Mouse (Mus musculus) neural tube, embryonic 11.5 days (tissue): ENCODE data around the gene Etfdh. TPM values are rescaled to one million over a fixed set of nuclear protein-coding genes. Genes with fewer than 3 reads are reported as not detected.

Experiments
- ATAC-seq: fragments of 200-750 bp; cut with Nextera tagmentation; 2 replicates; pipeline ENCODE4 v1.8.0; 2017; ENCODE audit warnings: moderate number of reproducible peaks, mild to moderate bottlenecking, moderate TSS enrichment, moderate library complexity; ENCODE audit not compliant: insufficient read depth, low FRiP score, low TSS enrichment
- DNase-seq: peaks from one replicate; pipeline ENCODE4 v3.0.0-alpha.2; 2015; ENCODE audit warnings: low spot score
- H3K27ac ChIP-seq: fragments of 300-500 bp; sonication (generic); 2 replicates; pipeline ENCODE4 v1.5.1; 2014; ENCODE audit warnings: low read depth, mild to moderate bottlenecking, low read length
- H3K27me3 ChIP-seq: fragments of 300-500 bp; sonication (generic); 2 replicates; pipeline ENCODE4 v1.6.1; 2014; ENCODE audit warnings: mild to moderate bottlenecking, low read length, mixed read lengths; ENCODE audit not compliant: control insufficient read depth, insufficient read depth
- H3K36me3 ChIP-seq: fragments of 300-500 bp; sonication (generic); 2 replicates; pipeline ENCODE4 v1.6.1; 2014; ENCODE audit warnings: mild to moderate bottlenecking, low read length, moderate library complexity, mixed read lengths; ENCODE audit not compliant: control insufficient read depth, insufficient read depth
- H3K4me1 ChIP-seq: fragments of 300-500 bp; sonication (generic); 2 replicates; pipeline ENCODE4 v1.6.1; 2014; ENCODE audit warnings: low read length, mixed read lengths; ENCODE audit not compliant: control insufficient read depth, insufficient read depth
- H3K4me2 ChIP-seq: fragments of 300-500 bp; sonication (generic); 2 replicates; pipeline ENCODE4 v1.6.1; 2014; ENCODE audit warnings: low read depth, mild to moderate bottlenecking, moderate library complexity
- H3K4me3 ChIP-seq: fragments of 300-500 bp; sonication (generic); 2 replicates; pipeline ENCODE4 v1.5.1; 2014; ENCODE audit warnings: low read depth, low read length
- H3K9ac ChIP-seq: fragments of 300-500 bp; sonication (generic); 2 replicates; pipeline ENCODE4 v1.6.1; 2014; ENCODE audit warnings: mild to moderate bottlenecking, low read length
- H3K9me3 ChIP-seq: fragments of 300-500 bp; sonication (generic); 2 replicates; pipeline ENCODE4 v1.6.1; 2016; ENCODE audit warnings: low read length; ENCODE audit not compliant: control insufficient read depth
- WGBS: fragments of 180-500 bp; shearing (Covaris S2); extraction: QIAGEN DNeasy Blood & Tissue Kit; methylation state at CpG from one replicate; pipeline ENCODE4 v1.1.7; 2014; 5-methylcytosine and 5-hydroxymethylcytosine counted together
- polyA plus RNA-seq: library from polyadenylated mRNA; unstranded; fragments of >200 nt; fragmentation: Nextera tagmentation; extraction: Ambion mirVana; gene quantifications from 2 replicates; pipeline ENCODE4 v1.2.1, GENCODE M21; 2014

Gene Etfdh
- polyA plus RNA-seq = 54.4 and 56.1 TPM in 2 replicates

- Histone ChIP-seq H3K9ac (peak within 1 kb of the TSS; percentile 70), H3K27ac (peak within 1 kb of the TSS; percentile 54; the same call in 1 of the 2 replicates), H3K4me1 (no peaks in the 10 kb centered on the region), H3K9me3 (no peaks in the 10 kb centered on the region), H3K27me3 (no peaks in the 10 kb centered on the region), H3K4me2 (peak within 1 kb of the TSS; percentile 58), H3K4me3 (peak within 1 kb of the TSS; percentile 63), H3K36me3 (peaks cover 10% of the 10 kb centered on the region)
- under 1% methylated on average over 11 of the region's 11 CpGs for WGBS
- peak; percentile 73 for DNase-seq
- peak; percentile 35 for ATAC-seq
Observed at GRCm38 (mm10) chr3:79629416-79629730, at the start of gene Etfdh. TSS of gene Etfdh (minus strand) at chr3:79629500.

GRCm38 (mm10) chr3:79676411-79676810 lies 47.1 kb upstream of the Etfdh start:
- Histone ChIP-seq H3K9ac (no peak overlapping the region), H3K27ac (no peak overlapping the region), H3K4me2 (no peak overlapping the region), H3K4me1 (no peaks in the 10 kb centered on the region), H3K4me3 (no peak overlapping the region), H3K36me3 (no peaks in the 10 kb centered on the region), H3K9me3 (no peaks in the 10 kb centered on the region), H3K27me3 (no peaks in the 10 kb centered on the region)
- no peak for DNase-seq
- no peak for ATAC-seq
- WGBS = 90% methylated on average over 3 of the region's 3 CpGs

- Histone ChIP-seq H3K36me3 (no peaks in the 10 kb centered on the region), H3K4me2 (no peak overlapping the region), H3K9me3 (no peaks in the 10 kb centered on the region), H3K27me3 (no peaks in the 10 kb centered on the region), H3K9ac (no peak overlapping the region), H3K4me3 (no peak overlapping the region), H3K27ac (no peak overlapping the region), H3K4me1 (no peaks in the 10 kb centered on the region)
- DNase-seq (no peak), ATAC-seq (no peak)
- 89% methylated on average over 5 of the region's 5 CpGs for WGBS
Observed at GRCm38 (mm10) chr3:79674641-79675040, 45.3 kb upstream of the Etfdh start.

GRCm38 (mm10) chr3:79673082-79673481 lies 43.8 kb upstream of the Etfdh start:
- H3K9ac ChIP-seq = no peak overlapping the region
- H3K27ac ChIP-seq = no peak overlapping the region
- no peak overlapping the region for H3K4me2 ChIP-seq
- H3K4me1 ChIP-seq = no peaks in the 10 kb centered on the region
- no peaks in the 10 kb centered on the region for H3K36me3 ChIP-seq
- 21% methylated on average over 4 of the region's 4 CpGs for WGBS
- H3K9me3 ChIP-seq = no peaks in the 10 kb centered on the region
- H3K27me3 ChIP-seq = no peaks in the 10 kb centered on the region
- H3K4me3 ChIP-seq = no peak overlapping the region
- peak; percentile 71 for DNase-seq
- ATAC-seq = no peak

GRCm38 (mm10) chr3:79672188-79672587 lies 42.9 kb upstream of the Etfdh start:
- Histone ChIP-seq H3K27ac (no peak overlapping the region), H3K36me3 (no peaks in the 10 kb centered on the region), H3K4me2 (no peak overlapping the region), H3K4me1 (no peaks in the 10 kb centered on the region), H3K9me3 (no peaks in the 10 kb centered on the region), H3K27me3 (no peaks in the 10 kb centered on the region), H3K9ac (no peak overlapping the region), H3K4me3 (no peak overlapping the region)
- WGBS = 82% methylated on average over 16 of the region's 16 CpGs
- no peak for DNase-seq
- ATAC-seq = no peak

- Histone ChIP-seq H3K27ac (no peak overlapping the region), H3K4me3 (no peak overlapping the region), H3K27me3 (no peaks in the 10 kb centered on the region), H3K4me2 (no peak overlapping the region), H3K4me1 (no peaks in the 10 kb centered on the region), H3K9me3 (no peaks in the 10 kb centered on the region), H3K9ac (no peak overlapping the region), H3K36me3 (no peaks in the 10 kb centered on the region)
- ATAC-seq (no peak), DNase-seq (no peak)
- 86% methylated on average over 7 of the region's 7 CpGs for WGBS
Observed at GRCm38 (mm10) chr3:79670556-79670955, 41.3 kb upstream of the Etfdh start.

GRCm38 (mm10) chr3:79664787-79665408 lies 35.6 kb upstream of the Etfdh start:
- Histone ChIP-seq H3K9ac (no peak overlapping the region), H3K9me3 (no peaks in the 10 kb centered on the region), H3K4me2 (no peak overlapping the region), H3K4me3 (no peak overlapping the region), H3K27ac (no peak overlapping the region), H3K4me1 (no peaks in the 10 kb centered on the region), H3K36me3 (no peaks in the 10 kb centered on the region), H3K27me3 (no peaks in the 10 kb centered on the region)
- ATAC-seq = peak; percentile 45
- DNase-seq = peak; percentile 39
- WGBS = 43% methylated on average over 9 of the region's 9 CpGs

GRCm38 (mm10) chr3:79656682-79657081 lies 27.4 kb upstream of the Etfdh start:
- no peak for ATAC-seq
- H3K27me3 ChIP-seq = no peaks in the 10 kb centered on the region
- no peak overlapping the region for H3K27ac ChIP-seq
- H3K4me2 ChIP-seq = no peak overlapping the region
- no peaks in the 10 kb centered on the region for H3K4me1 ChIP-seq
- H3K36me3 ChIP-seq = no peaks in the 10 kb centered on the region
- no peaks in the 10 kb centered on the region for H3K9me3 ChIP-seq
- WGBS = 61% methylated on average over 5 of the region's 5 CpGs
- no peak overlapping the region for H3K4me3 ChIP-seq
- no peak for DNase-seq
- no peak overlapping the region for H3K9ac ChIP-seq

GRCm38 (mm10) chr3:79652129-79652528 lies 22.8 kb upstream of the Etfdh start:
- Histone ChIP-seq H3K4me3 (no peak overlapping the region), H3K4me1 (no peaks in the 10 kb centered on the region), H3K4me2 (no peak overlapping the region), H3K36me3 (no peaks in the 10 kb centered on the region), H3K9ac (no peak overlapping the region), H3K27ac (no peak overlapping the region), H3K9me3 (no peaks in the 10 kb centered on the region), H3K27me3 (no peaks in the 10 kb centered on the region)
- no peak for DNase-seq
- WGBS = 94% methylated on average over 6 of the region's 6 CpGs
- no peak for ATAC-seq
